Mouse (Mus musculus) gastrocnemius, postnatal 25 days (tissue): ENCODE measurements around the gene Alppl2. TPM values are rescaled to one million over a fixed set of nuclear protein-coding genes. Genes with fewer than 3 reads are reported as not detected.
A peak's percentile ranks its signal among the peaks of the same experiment; 100 is the strongest.

Experiments
- DNase-seq: peaks from one replicate; pipeline ENCODE4 v3.0.0; 2022
- total RNA-seq, 2 experiments: library from RNA; stranded (reverse); gene quantifications; 1 replicate in 1 of 2; 2 replicates in 1 of 2; pipeline ENCODE4 v1.2.3; 2021

Gene Alppl2
- total RNA-seq, 2 experiments from 2014 or later: not detected

GRCm38 (mm10) chr1:87050700-87051099 lies 39.0 kb downstream of the Alppl2 start:
- DNase-seq: no peak

- no peak for DNase-seq
Observed at GRCm38 (mm10) chr1:87050072-87050471, 39.7 kb downstream of the Alppl2 start.

- peak; percentile 47 for DNase-seq
Observed at GRCm38 (mm10) chr1:87041814-87042438, 47.8 kb downstream of the Alppl2 start.

- peak; percentile 49 for DNase-seq
Observed at GRCm38 (mm10) chr1:87041119-87041518, 48.6 kb downstream of the Alppl2 start.

- no peak for DNase-seq
Observed at GRCm38 (mm10) chr1:87038477-87039070, 51.2 kb downstream of the Alppl2 start.

Other genes starting within 250 kb of the Alppl2 start
- gene Alpi, start 11.7 kb upstream of the Alppl2 start, total RNA-seq: not detected
- not detected for gene Akp3, start 35.0 kb upstream of the Alppl2 start, total RNA-seq
- not detected for gene Ecel1, start 66.6 kb upstream of the Alppl2 start, total RNA-seq
- not detected for gene Prss56, start 93.4 kb upstream of the Alppl2 start, total RNA-seq
- gene Chrnd, start 100.7 kb upstream of the Alppl2 start, total RNA-seq: 1 to 10 TPM; 2.1 to 3.5 TPM
- gene Chrng, start 114.7 kb upstream of the Alppl2 start, total RNA-seq: 1 to 10 TPM in 1 of 2 experiments, under 1 TPM in 1; 0.15 to 1.4 TPM
- 10 to 100 TPM; 49.6 to 51.7 TPM for gene Eif4e2, start 124.0 kb upstream of the Alppl2 start, total RNA-seq
- gene Efhd1, start 174.4 kb upstream of the Alppl2 start, total RNA-seq: 1 to 10 TPM; 6.4 to 8.5 TPM
- 10 to 100 TPM; 31.6 to 34.7 TPM for gene Gigyf2, start 237.1 kb upstream of the Alppl2 start, total RNA-seq